Mouse (Mus musculus) olfactory bulb, adult 2 months (tissue): ENCODE measurements around the gene Pigk.

Experiments
- CTCF ChIP-seq: fragments of 200-500 bp; IDR thresholded peaks from 2 replicates; pipeline ENCODE4 v1.5.1; 2012; ENCODE audit warnings: low read depth, mild to moderate bottlenecking, low read length, moderate library complexity; ENCODE audit not compliant: insufficient read depth
- POLR2A ChIP-seq: fragments of 200-500 bp; IDR thresholded peaks from 2 replicates; pipeline ENCODE4 v1.6.1; 2012; ENCODE audit warnings: mild to moderate bottlenecking, low read depth, low read length, moderate library complexity; ENCODE audit not compliant: insufficient read depth

GRCm38 (mm10) chr3:152956038-152956437, 242.1 kb downstream of the Pigk start:
- TF ChIP-seq CTCF (no peak), POLR2A (no peak)
